Mouse (Mus musculus): ENCODE results near the gene Setd1b.

DNA sequence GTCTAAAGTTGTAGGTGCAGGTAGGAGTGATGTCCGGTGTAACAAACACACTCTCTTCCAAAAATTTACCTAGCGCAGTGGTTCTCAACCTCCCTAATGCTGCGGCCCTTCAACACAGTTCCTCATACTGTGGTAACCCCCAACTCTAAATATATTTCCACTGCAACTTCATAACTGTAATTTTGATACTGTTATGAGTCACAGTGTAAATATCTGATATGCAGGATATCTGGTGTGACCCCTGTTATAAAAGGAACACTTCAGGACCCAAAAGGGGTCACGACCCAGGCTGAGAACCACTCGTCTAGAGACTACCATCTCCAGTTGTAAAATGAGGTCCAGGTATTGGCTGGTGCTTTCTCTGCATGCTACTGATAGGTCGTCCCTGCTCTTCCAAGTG, 16.9 kb upstream of the Setd1b start:
- TF ChIP-seq CTCF (IDR thresholded peaks at IDR 0.05; ENCODE audit: low read depth) (no peak), EP300 (IDR thresholded peaks at IDR 0.05; ENCODE audit: low read depth) (no peak)
